Mouse (Mus musculus) adrenal gland, adult 2 months (tissue): ENCODE measurements at regions not wholly inside any gene's neighbourhood (a gene's known extent, or its start where the extent isn't known, plus 50 kb on each side); places are given as distances from the start of the nearest gene placed in this dataset.
A peak's percentile ranks its signal among the peaks of the same experiment; 100 is the strongest.
"Not testable (repeated sequence)": the region's sequence is repeated elsewhere in the genome, so short reads cannot be mapped to it uniquely, and the experiment has no call there.

ENCODE experiments used
- DNase-seq: peaks from one replicate; pipeline ENCODE4 v3.0.0; 2021

- DNase-seq, result no peak
Measured at GRCm38 (mm10) chr2:63580489-63581139, 396.5 kb upstream of the Kcnh7 start.

- no peak for DNase-seq
Measured at GRCm38 (mm10) chr2:63575172-63575571, 391.1 kb upstream of the Kcnh7 start.

GRCm38 (mm10) chr2:63574008-63574703 is 390.1 kb upstream of the Kcnh7 start:
- no peak for DNase-seq

- no peak for DNase-seq
Measured at GRCm38 (mm10) chr2:63573015-63573807, 389.1 kb upstream of the Kcnh7 start.

- no peak for DNase-seq
Measured at GRCm38 (mm10) chr2:63556858-63557419, 372.9 kb upstream of the Kcnh7 start.

- DNase-seq, result not testable (repeated sequence)
Measured at GRCm38 (mm10) chr2:63541836-63542235, 357.7 kb upstream of the Kcnh7 start.

- no peak for DNase-seq
Measured at GRCm38 (mm10) chr2:63518534-63518933, 334.4 kb upstream of the Kcnh7 start.

GRCm38 (mm10) chr2:63513554-63514226 is 329.6 kb upstream of the Kcnh7 start:
- DNase-seq, result no peak

GRCm38 (mm10) chr2:63503939-63504338 is 319.9 kb upstream of the Kcnh7 start:
- no peak for DNase-seq

- no peak for DNase-seq
Measured at GRCm38 (mm10) chr2:63476411-63476810, 292.3 kb upstream of the Kcnh7 start.

GRCm38 (mm10) chr2:63475255-63475654 is 291.2 kb upstream of the Kcnh7 start:
- no peak for DNase-seq

- DNase-seq, result peak; percentile 19
Measured at GRCm38 (mm10) chr2:63473699-63474098, 289.6 kb upstream of the Kcnh7 start.

GRCm38 (mm10) chr2:63472248-63472647 is 288.2 kb upstream of the Kcnh7 start:
- DNase-seq, result no peak

GRCm38 (mm10) chr2:63459112-63459511 is 275.0 kb upstream of the Kcnh7 start:
- no peak for DNase-seq

GRCm38 (mm10) chr2:63454263-63455011 is 270.4 kb upstream of the Kcnh7 start:
- DNase-seq, result no peak

GRCm38 (mm10) chr2:63452891-63453290 is 268.8 kb upstream of the Kcnh7 start:
- no peak for DNase-seq

GRCm38 (mm10) chr2:63452164-63452563 is 268.1 kb upstream of the Kcnh7 start:
- DNase-seq, result no peak

GRCm38 (mm10) chr2:63434327-63434726 is 250.2 kb upstream of the Kcnh7 start:
- DNase-seq, result no peak

- DNase-seq, result no peak
Measured at GRCm38 (mm10) chr2:63405405-63405804, 221.3 kb upstream of the Kcnh7 start.
